In genomic region chr5:92128570-92128969, GRCm38 (mm10) we compare ENCODE assay signal across 8 mouse cellular contexts. TPM values are rescaled to one million over a fixed set of nuclear protein-coding genes. Genes with fewer than 3 reads are reported as not detected.
DNase-seq lines count a peak whose midpoint lies in the region; ATAC-seq and TF ChIP-seq lines count a peak whose summit lies in the region.

No protein-coding gene starts in this region.

- H3K9ac ChIP-seq in CH12.LX (ENCODE audit: insufficient read depth, low read depth): no peak overlapping the region
- H3K9ac ChIP-seq in embryonic facial prominence, embryonic 12.5 days: no peak overlapping the region
- H3K9ac ChIP-seq in intestine, embryonic 15.5 days: no peak overlapping the region

- TF ChIP-seq POLR2A in CH12.LX (IDR thresholded peaks at IDR 0.05; ENCODE audit: low read depth, low read length): peak; percentile 56

- no peak overlapping the region for H3K4me3 ChIP-seq in CH12.LX (replicated peaks in 1 of 3; ENCODE audit: low read depth in 2 of 3, low read length in 2 of 3, poor library complexity in 1 of 3)
- H3K4me3 ChIP-seq in embryonic facial prominence, embryonic 12.5 days: no peak overlapping the region
- no peak overlapping the region for H3K4me3 ChIP-seq in intestine, embryonic 15.5 days (replicated peaks)

- peaks cover 0 to 28% of the 10 kb centered on the region in 2 experiments; a peak in 3 of 4 replicates for H3K4me1 ChIP-seq in CH12.LX (ENCODE audit: control insufficient read depth in 1 of 2, insufficient read depth in 2 of 2)
- peaks cover 19% of the 10 kb centered on the region for H3K4me1 ChIP-seq in embryonic facial prominence, embryonic 12.5 days
- peaks cover 10% of the 10 kb centered on the region; the same call in 1 of the 2 replicates for H3K4me1 ChIP-seq in intestine, embryonic 15.5 days (replicated peaks)

- no peak for TF ChIP-seq RAD21 in CH12.LX (IDR thresholded peaks at IDR 0.05; ENCODE audit: low read depth, low read length)

- DNase-seq in 3134 (ENCODE audit: extremely low read depth, insufficient read length, low spot score): peak; percentile 87
- DNase-seq in CH12.LX (ENCODE audit: extremely low read depth): peak; percentile 87
- peak; percentile 37 for DNase-seq in lung, postnatal 14 days
- peak; percentile 88 for DNase-seq in spleen, postnatal 4 days (ENCODE audit: low spot score in 2 of 2)
- DNase-seq in layer of hippocampus, adult 11-12 months (ENCODE audit: low spot score): no peak
- no peak for DNase-seq in urinary bladder, postnatal 4 days (ENCODE audit: low spot score in 2 of 2)

- peak overlapping the region; percentile 40 for H3K27ac ChIP-seq in CH12.LX (ENCODE audit: insufficient read depth, low read depth)
- H3K27ac ChIP-seq in embryonic facial prominence, embryonic 12.5 days: 0 out of 2 replicates have a peak overlapping the region, but pooled peaks have one; percentile 47
- no peak overlapping the region for H3K27ac ChIP-seq in intestine, embryonic 15.5 days

- no peaks in the 10 kb centered on the region for H3K27me3 ChIP-seq in CH12.LX (replicated peaks)
- H3K27me3 ChIP-seq in embryonic facial prominence, embryonic 12.5 days: no peaks in the 10 kb centered on the region
- H3K27me3 ChIP-seq in intestine, embryonic 15.5 days (replicated peaks): no peaks in the 10 kb centered on the region

- dilution Hi-C loops in CH12.LX (cut with MboI; ENCODE audit: extremely low pct_ligation_motif_present, extremely low pct_unique_long_range_greater_than_20kb, low sequenced_read_pairs): no loop called here

- no peaks in the 10 kb centered on the region for H3K79me2 ChIP-seq in CH12.LX (replicated peaks; ENCODE audit: control insufficient read depth, extremely low read depth, insufficient read depth, poor library complexity, severe bottlenecking)

- ATAC-seq in embryonic facial prominence, embryonic 12.5 days (ENCODE audit: insufficient number of reproducible peaks, insufficient read depth, low FRiP score, low TSS enrichment): peak; percentile 74; the same call in 1 of the 2 replicates
- peak; percentile 91 for ATAC-seq in intestine, embryonic 15.5 days

- TF ChIP-seq CTCF in CH12.LX (conservative IDR thresholded peaks at IDR 0.05 in 1 of 2, IDR thresholded peaks at IDR 0.05 in 1 of 2; ENCODE audit: low read depth in 2 of 2, low read length in 2 of 2): no peak

- no peak for TF ChIP-seq EP300 in CH12.LX (IDR thresholded peaks at IDR 0.05; ENCODE audit: low read length)

- in situ Hi-C loops in CH12.LX (cut with MboI; ENCODE audit: low pct_ligation_motif_present, low pct_unique_long_range_greater_than_20kb, low sequenced_read_pairs): no loop called here

- no peak overlapping the region for H3K4me2 ChIP-seq in CH12.LX (ENCODE audit: insufficient read depth, low read depth, poor library complexity, severe bottlenecking)
- peak overlapping the region; percentile 16 for H3K4me2 ChIP-seq in embryonic facial prominence, embryonic 12.5 days (replicated peaks)
- H3K4me2 ChIP-seq in intestine, embryonic 15.5 days (replicated peaks): no peak overlapping the region

- 16% methylated on average over 8 of the region's 8 CpGs for WGBS in embryonic facial prominence, embryonic 12.5 days
- WGBS in intestine, embryonic 15.5 days: 26% methylated on average over 8 of the region's 8 CpGs

- H3K9me3 ChIP-seq in CH12.LX (replicated peaks; ENCODE audit: low read length): no peaks in the 10 kb centered on the region
- H3K9me3 ChIP-seq in embryonic facial prominence, embryonic 12.5 days: no peaks in the 10 kb centered on the region
- no peaks in the 10 kb centered on the region for H3K9me3 ChIP-seq in intestine, embryonic 15.5 days

- H3K36me3 ChIP-seq in CH12.LX (replicated peaks in 1 of 2; ENCODE audit: control insufficient read depth in 1 of 2, insufficient read depth in 1 of 2, low read length in 1 of 2): peaks cover 0 to 34% of the 10 kb centered on the region in 2 experiments
- H3K36me3 ChIP-seq in embryonic facial prominence, embryonic 12.5 days: peaks cover 10% of the 10 kb centered on the region; the same call in 1 of the 2 replicates
- H3K36me3 ChIP-seq in intestine, embryonic 15.5 days: no peaks in the 10 kb centered on the region

TF ChIP-seq in CH12.LX, 34 proteins besides CTCF, POLR2A, EP300 and RAD21:
- TF ChIP-seq TBP (conservative IDR thresholded peaks at IDR 0.05; ENCODE audit: low read depth, low read length) (0 out of 2 replicates have a peak, but pooled peaks have one; percentile 28), ELF1 (IDR thresholded peaks at IDR 0.05; ENCODE audit: low read depth, low read length) (peak; percentile 87), BHLHE40 (IDR thresholded peaks at IDR 0.05; ENCODE audit: low read depth, low read length) (no peak)

RNA-seq across cellular contexts. Expression of gene Uso1, which starts 9.2 kb away (rescaled TPM):
- total RNA-seq in CH12.LX (2012; rRNA removed) (20.9 and 22.7 TPM in 2 replicates), CH12.LX (2014; rRNA removed) (16.9 and 19.9 TPM in 2 replicates)
- 55.6 and 63.7 TPM in 2 replicates for polyA plus RNA-seq in CH12.LX (2012; ENCODE audit: insufficient read length, low read depth)
- polyA plus RNA-seq in embryonic facial prominence, embryonic 12.5 days (2016; fragmentation: Nextera tagmentation; extraction: Ambion mirVana): 45.7 and 49.3 TPM in 2 replicates
- 42.4 and 45.9 TPM in 2 replicates for polyA plus RNA-seq in intestine, embryonic 15.5 days (2015; fragmentation: Nextera tagmentation; extraction: Ambion mirVana)

RNA-seq across cellular contexts. Expression of gene G3bp2, which starts 45.1 kb away (rescaled TPM):
- total RNA-seq in CH12.LX (2012; rRNA removed) (38.8 and 55.9 TPM in 2 replicates), CH12.LX (2014; rRNA removed) (99.7 and 103 TPM in 2 replicates)
- 106 and 114 TPM in 2 replicates for polyA plus RNA-seq in CH12.LX (2012; ENCODE audit: insufficient read length, low read depth)
- 218 and 225 TPM in 2 replicates for polyA plus RNA-seq in embryonic facial prominence, embryonic 12.5 days (2016; fragmentation: Nextera tagmentation; extraction: Ambion mirVana)
- polyA plus RNA-seq in intestine, embryonic 15.5 days (2015; fragmentation: Nextera tagmentation; extraction: Ambion mirVana): 162 and 195 TPM in 2 replicates

Comparison
In these comparisons a context has a peak if more than half of its experiments do, and no peak if none do; other contexts are left out.
1. DNase-seq: peak in 3134 (single experiment), CH12.LX (single experiment), lung, postnatal 14 days (single experiment) and spleen, postnatal 4 days (2 of 2); none in layer of hippocampus, adult 11-12 months (single experiment) and urinary bladder, postnatal 4 days (0 of 2).